Mouse (Mus musculus): ENCODE measurements around the gene Vwce. TPM values are rescaled to one million over a fixed set of nuclear protein-coding genes. Genes with fewer than 3 reads are reported as not detected.

Gene Vwce
- polyA plus RNA-seq, 1 experiment from 2014 or later, result 0.39 TPM

DNA sequence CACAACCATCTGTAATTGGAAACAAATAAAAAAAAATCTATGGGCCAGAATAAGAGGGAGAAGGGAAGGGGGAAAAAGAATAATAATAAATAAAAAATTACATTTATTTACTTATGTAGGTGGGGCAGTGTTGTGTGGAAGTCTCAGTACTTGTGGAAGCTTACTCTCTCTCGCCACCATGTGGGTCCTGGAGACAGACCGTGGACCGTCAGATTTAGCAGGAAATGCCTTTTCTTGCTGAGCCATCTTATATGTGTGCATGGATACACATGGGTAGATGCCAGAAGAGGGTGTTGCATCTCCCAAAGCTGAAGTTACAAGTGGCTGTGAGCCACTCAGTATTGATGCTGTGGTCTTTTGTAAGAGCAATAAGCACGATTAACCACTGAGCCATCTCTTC is 47.6 kb downstream of the Vwce start:
- 63% methylated on average over 4 of the region's 4 CpGs for WGBS
- H3K4me1 ChIP-seq, result peaks cover 6% of the 10 kb centered on the region
- H3K27me3 ChIP-seq, result no peaks in the 10 kb centered on the region
- no peaks in the 10 kb centered on the region for H3K9me3 ChIP-seq
- no peaks in the 10 kb centered on the region for H3K36me3 ChIP-seq
- H3K4me2 ChIP-seq (replicated peaks), result no peak overlapping the region
- ATAC-seq (replicated peaks), result no peak
- H3K4me3 ChIP-seq, result no peak overlapping the region
- no peak overlapping the region for H3K27ac ChIP-seq (replicated peaks)
- H3K9ac ChIP-seq (replicated peaks), result no peak overlapping the region

DNA sequence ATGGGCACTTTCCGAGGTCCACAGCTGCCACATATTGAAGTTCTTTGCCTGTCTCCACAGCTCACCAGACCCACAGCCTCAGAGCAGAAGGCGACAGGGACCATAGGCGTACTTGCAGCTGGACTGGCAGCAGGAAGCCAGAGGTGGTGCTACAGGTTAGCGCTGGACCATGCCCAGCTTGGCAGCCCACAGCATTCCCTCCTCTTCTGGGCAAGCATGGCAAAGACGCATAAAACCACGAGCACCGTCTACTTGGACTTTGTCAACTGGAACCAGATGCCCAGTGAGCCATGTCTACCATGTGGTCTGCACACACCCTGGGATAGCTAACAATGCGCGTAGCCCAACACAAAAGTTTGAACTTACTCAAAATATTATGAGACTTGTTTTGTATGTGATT is 51.1 kb downstream of the Vwce start:
- H3K4me3 ChIP-seq, result no peak overlapping the region
- no peak overlapping the region for H3K4me2 ChIP-seq (replicated peaks)
- no peak overlapping the region for H3K9ac ChIP-seq (replicated peaks)
- 90% methylated on average over 9 of the region's 9 CpGs for WGBS
- no peak for ATAC-seq (replicated peaks)
- H3K9me3 ChIP-seq, result no peaks in the 10 kb centered on the region
- H3K4me1 ChIP-seq, result peaks cover 17% of the 10 kb centered on the region
- no peaks in the 10 kb centered on the region for H3K36me3 ChIP-seq
- H3K27me3 ChIP-seq, result no peaks in the 10 kb centered on the region
- no peak overlapping the region for H3K27ac ChIP-seq (replicated peaks)

DNA sequence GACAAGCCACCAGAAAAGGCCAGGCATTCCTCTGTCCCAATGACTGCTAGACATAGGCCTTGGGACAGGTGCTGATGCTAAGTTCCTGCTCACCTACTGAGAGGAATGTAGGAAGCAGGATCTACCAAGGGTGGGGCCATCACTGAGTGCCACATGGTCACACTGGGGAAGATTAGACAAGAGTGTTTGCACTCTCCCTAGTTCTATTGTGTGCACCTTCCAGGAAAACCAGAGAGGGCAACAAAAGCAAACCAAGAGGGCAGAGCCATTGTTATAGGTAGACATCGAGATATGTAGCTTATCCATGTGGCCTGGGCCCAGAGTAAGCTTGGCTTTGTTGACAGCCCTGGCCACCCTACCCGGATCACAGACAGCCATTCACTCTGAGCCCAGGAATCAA is 51.7 kb downstream of the Vwce start:
- Histone ChIP-seq H3K4me2 (replicated peaks) (no peak overlapping the region), H3K4me1 (peaks cover 24% of the 10 kb centered on the region), H3K9me3 (no peaks in the 10 kb centered on the region), H3K27ac (replicated peaks) (no peak overlapping the region), H3K9ac (replicated peaks) (no peak overlapping the region), H3K36me3 (no peaks in the 10 kb centered on the region), H3K27me3 (no peaks in the 10 kb centered on the region), H3K4me3 (no peak overlapping the region)
- WGBS, result 86% methylated on average over 2 of the region's 2 CpGs
- no peak for ATAC-seq (replicated peaks)

DNA sequence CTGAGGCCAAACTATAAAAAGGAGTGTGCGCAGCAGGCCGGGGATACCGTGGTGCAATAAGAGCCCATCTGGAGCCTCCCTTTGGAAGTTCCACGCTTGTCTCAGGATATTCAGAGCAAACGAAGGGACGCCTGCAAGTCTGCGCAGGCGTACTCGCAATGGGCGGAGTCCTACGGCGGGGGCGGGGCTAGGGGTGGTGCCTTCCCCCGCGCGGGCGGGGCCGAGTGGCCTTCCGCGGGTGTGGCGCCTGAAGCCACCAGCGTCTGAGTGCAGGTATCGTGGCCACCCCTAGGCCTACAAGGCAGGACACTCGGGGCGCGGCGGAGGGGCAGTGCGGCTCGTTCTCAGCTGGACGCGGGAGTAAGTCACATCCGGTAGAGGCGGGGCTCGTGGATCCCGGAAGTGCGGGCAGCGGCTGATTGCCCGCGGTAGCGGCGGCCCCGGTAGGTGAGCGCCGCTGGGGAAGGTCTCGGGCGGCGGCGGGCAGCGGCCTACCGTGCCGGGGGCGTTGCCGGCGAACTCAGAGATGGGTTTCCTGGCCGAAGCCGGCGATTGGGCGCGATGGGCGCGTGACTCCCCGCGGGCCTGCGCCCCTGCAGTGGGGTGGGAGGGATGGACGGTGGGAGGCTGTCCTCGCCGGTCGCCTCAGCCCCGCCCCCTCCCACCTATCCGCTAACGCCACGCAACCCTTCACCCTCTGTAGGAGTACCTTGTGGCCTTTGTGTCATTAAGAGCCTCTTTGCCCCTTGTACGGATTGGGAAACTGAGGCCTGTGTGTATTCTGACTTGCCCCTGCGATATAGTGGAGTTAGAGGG is 54.7 kb downstream of the Vwce start, which contains the start of gene Vps37c:
Gene Vps37c (plus strand): TSS at position 199 of the 816 bp plus-strand sequence.
- Histone ChIP-seq H3K4me3 (peak within 1 kb of the TSS; percentile 84), H3K36me3 (no peaks in the 10 kb centered on the region), H3K4me2 (replicated peaks) (peak within 1 kb of the TSS; percentile 60), H3K27ac (replicated peaks) (peak within 1 kb of the TSS; percentile 94), H3K9ac (replicated peaks) (peak within 1 kb of the TSS; percentile 84), H3K4me1 (peaks cover 39% of the 10 kb centered on the region), H3K27me3 (no peaks in the 10 kb centered on the region), H3K9me3 (no peaks in the 10 kb centered on the region)
- ATAC-seq (replicated peaks), result peak; percentile 90
- WGBS, result under 1% methylated on average over 67 of the region's 74 CpGs

DNA sequence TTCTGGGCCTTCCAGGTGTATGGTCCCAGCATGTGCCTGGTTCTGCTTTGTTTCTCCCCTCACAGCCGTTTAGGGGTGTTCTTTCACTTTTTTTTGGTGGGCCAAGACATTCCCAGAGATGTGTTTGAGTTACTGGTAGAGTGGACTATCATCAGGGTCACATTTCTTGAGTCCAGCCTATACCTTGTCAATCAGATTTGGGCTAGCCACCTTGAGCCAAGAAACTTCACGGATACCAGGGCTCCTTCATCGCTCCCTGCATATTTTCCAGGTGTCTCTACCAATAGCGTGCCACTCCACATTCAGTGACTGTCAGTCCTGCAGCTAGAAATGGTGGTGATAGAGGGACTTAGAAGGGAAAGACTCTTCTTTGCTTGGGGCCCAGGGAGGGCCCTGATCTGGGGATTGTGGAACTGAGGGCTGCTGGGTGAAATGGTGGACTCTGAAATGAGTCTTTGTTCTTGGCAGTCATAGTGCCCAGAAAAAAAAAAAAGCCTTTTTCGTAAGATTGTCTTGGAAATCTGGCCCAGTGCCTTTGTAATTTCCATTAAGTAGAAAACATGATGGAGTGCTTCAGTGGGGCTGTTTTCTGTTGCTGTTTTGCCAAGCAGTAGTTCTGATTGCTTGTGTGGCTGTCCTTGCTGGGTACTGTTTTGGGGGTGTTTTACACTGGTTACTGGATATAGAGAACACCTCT is 55.6 kb downstream of the Vwce start:
- H3K4me3 ChIP-seq, result peak overlapping the region; percentile 84
- 27% methylated on average over 5 of the region's 5 CpGs for WGBS
- H3K4me2 ChIP-seq (replicated peaks), result peak overlapping the region; percentile 60
- peak overlapping the region; percentile 94 for H3K27ac ChIP-seq (replicated peaks)
- ATAC-seq (replicated peaks), result peak; percentile 1; the same call in 1 of the 2 replicates
- peaks cover 39% of the 10 kb centered on the region for H3K4me1 ChIP-seq
- H3K36me3 ChIP-seq, result no peaks in the 10 kb centered on the region
- H3K9me3 ChIP-seq, result no peaks in the 10 kb centered on the region
- peak overlapping the region; percentile 84 for H3K9ac ChIP-seq (replicated peaks)
- H3K27me3 ChIP-seq, result no peaks in the 10 kb centered on the region

DNA sequence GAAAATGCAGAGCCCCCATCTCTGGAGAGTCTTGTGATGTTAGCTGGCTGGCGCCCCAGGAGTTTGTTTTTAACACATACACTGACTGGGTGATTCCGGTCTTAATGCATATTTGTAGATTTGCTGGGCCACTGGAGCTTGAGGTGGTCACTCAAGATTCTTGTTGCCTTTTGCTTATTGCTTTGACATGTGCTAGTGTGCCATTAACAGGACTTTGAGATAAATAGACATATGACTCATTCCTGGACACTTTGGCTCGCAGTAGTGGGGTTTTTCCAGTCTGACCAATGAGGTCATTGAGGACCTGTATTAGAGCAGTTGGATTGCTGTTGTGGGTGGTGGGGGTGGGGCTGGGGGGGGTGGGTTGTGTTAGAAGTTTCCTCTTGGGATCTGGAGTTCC is 56.3 kb downstream of the Vwce start:
- peak overlapping the region; percentile 94 for H3K27ac ChIP-seq (replicated peaks)
- 72% methylated on average over 3 of the region's 3 CpGs for WGBS
- no peak for ATAC-seq (replicated peaks)
- H3K4me3 ChIP-seq, result peak overlapping the region; percentile 84
- peak overlapping the region; percentile 84 for H3K9ac ChIP-seq (replicated peaks)
- H3K4me1 ChIP-seq, result peaks cover 42% of the 10 kb centered on the region
- H3K4me2 ChIP-seq (replicated peaks), result peak overlapping the region; percentile 60
- no peaks in the 10 kb centered on the region for H3K9me3 ChIP-seq
- H3K36me3 ChIP-seq, result no peaks in the 10 kb centered on the region
- no peaks in the 10 kb centered on the region for H3K27me3 ChIP-seq

DNA sequence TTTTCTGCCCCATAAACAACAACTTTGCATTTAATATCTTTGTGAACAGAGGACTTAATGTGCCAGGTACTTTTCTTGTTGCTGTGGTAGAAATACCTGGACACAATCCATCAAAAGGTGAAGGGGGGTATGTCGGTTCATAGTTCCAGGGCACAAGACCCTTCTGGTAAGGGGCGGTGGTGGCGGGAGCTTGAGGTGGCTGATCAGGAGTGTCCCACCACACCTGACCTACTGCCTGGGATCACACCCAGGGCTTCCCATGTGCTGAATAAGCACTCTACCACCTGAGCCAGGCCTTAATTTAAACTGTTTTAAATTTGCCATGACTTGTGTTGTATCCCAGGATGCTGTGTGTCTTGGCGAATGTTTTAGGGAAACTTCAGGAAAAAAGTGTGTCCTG is 57.1 kb downstream of the Vwce start:
- no peak for ATAC-seq (replicated peaks)
- Histone ChIP-seq H3K4me3 (no peak overlapping the region), H3K4me2 (replicated peaks) (no peak overlapping the region), H3K36me3 (no peaks in the 10 kb centered on the region), H3K27me3 (no peaks in the 10 kb centered on the region), H3K9me3 (no peaks in the 10 kb centered on the region), H3K4me1 (peaks cover 49% of the 10 kb centered on the region), H3K9ac (replicated peaks) (no peak overlapping the region), H3K27ac (replicated peaks) (no peak overlapping the region)
- 95% methylated on average over 4 of the region's 4 CpGs for WGBS

DNA sequence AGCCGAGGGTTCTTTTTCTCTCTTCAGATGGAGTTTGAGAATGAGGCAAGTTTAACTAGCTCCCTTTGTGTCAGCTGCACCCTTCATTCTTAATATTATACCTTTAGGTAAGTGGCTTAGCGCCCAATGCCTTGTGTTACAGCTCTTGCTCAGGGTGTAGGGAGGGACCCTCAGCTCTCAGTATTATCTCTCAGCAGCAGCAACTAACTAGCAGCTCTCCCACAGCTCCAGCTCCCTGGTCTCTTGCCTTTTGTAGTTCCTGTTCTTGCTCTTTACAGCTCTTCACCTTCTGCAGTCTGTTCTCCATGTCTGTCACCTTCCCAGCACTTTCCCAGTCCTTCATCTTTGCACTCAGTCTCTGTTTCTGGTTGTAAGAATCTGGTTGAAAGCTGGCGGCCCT is 57.6 kb downstream of the Vwce start:
- Histone ChIP-seq H3K4me3 (no peak overlapping the region), H3K4me2 (replicated peaks) (no peak overlapping the region), H3K36me3 (no peaks in the 10 kb centered on the region), H3K27ac (replicated peaks) (no peak overlapping the region), H3K9ac (replicated peaks) (no peak overlapping the region), H3K4me1 (peaks cover 54% of the 10 kb centered on the region), H3K27me3 (no peaks in the 10 kb centered on the region), H3K9me3 (no peaks in the 10 kb centered on the region)
- 82% methylated on average over 3 of the region's 3 CpGs for WGBS
- no peak for ATAC-seq (replicated peaks)

DNA sequence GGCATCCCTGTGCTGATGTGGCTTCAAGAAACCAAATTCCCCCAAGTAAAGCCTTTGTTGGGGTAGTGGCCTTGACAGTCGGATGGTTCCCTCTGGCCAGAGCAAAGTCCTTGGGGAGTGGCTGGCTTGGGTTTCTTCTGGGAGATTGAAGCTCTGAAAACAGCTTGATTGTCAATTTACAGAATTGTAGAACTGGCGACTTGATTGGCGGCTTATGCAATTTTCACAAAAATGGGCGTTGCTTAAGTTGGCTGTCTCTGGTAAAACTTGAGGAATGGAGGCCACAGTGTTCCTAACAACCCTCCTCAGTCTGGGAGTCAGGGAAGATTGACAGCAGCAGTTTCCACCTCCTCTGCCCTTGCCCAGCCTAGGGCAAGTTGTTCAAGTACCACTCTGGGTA is 58.3 kb downstream of the Vwce start:
- Histone ChIP-seq H3K36me3 (no peaks in the 10 kb centered on the region), H3K9ac (replicated peaks) (no peak overlapping the region), H3K27ac (replicated peaks) (no peak overlapping the region), H3K4me3 (no peak overlapping the region), H3K4me1 (peaks cover 59% of the 10 kb centered on the region), H3K4me2 (replicated peaks) (no peak overlapping the region), H3K9me3 (no peaks in the 10 kb centered on the region), H3K27me3 (no peaks in the 10 kb centered on the region)
- WGBS, result 83% methylated on average over 4 of the region's 4 CpGs
- no peak for ATAC-seq (replicated peaks)

DNA sequence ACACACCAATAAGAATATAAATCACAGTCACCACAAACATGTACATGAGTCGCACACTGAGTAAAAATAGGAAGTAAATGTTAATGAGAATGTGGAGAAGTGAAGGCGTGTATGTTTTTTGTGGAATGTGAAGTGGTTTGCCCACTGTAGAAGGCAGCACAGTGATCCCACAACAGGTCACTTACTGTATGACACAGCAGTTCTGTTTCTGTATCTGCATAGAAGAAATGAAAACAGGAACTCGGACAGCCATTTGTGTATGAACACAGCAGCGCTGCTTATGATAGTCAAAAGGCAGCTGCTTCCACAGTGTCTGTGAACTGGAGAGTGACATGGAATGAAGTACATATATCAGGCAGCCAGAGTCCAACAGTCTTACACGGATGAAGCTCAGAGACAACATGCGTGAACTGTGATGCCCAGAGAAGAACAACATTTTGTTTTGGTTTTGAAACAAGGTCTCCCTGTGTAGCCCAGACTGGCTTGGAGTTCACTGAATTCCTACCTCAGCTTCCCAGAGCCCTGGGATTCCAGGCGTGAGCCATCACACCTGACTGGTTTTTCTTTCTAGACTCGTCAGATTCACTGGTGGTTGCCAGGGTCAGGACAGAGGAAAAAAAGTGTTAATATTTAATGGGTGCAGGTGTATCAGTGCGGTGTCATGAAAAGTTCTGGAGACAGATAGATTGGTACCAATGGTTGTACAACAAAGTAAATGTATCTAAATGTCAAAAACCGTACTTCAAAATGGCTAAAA is 60.1 kb downstream of the Vwce start:
- Histone ChIP-seq H3K9ac (replicated peaks) (no peak overlapping the region), H3K4me2 (replicated peaks) (no peak overlapping the region), H3K4me3 (no peak overlapping the region), H3K4me1 (peaks cover 65% of the 10 kb centered on the region), H3K36me3 (no peaks in the 10 kb centered on the region), H3K9me3 (no peaks in the 10 kb centered on the region), H3K27me3 (no peaks in the 10 kb centered on the region), H3K27ac (replicated peaks) (no peak overlapping the region)
- no peak for ATAC-seq (replicated peaks)
- WGBS, result 87% methylated on average over 10 of the region's 10 CpGs

DNA sequence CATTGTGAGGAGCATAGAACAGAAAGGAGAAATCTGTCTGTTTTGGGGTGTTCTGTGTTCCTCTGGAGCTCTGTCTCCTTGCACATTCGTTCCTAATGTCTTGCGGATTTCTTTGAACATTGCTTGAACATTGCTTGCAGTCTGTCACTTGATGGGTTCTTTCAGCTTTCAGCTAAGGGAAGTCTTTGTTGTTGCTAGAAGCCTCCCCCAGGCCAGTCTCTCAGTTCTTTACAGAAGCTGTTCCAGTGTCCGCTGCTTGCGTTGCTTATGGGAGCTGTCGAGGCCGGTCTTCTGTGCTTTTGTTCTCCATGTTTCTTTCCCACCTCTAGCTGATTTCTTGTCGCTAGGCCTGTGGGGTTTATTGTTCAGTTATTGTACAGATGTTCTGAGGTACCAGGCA is 61.8 kb downstream of the Vwce start:
- peak overlapping the region; percentile 65 for H3K27ac ChIP-seq (replicated peaks)
- H3K4me1 ChIP-seq, result peaks cover 66% of the 10 kb centered on the region
- peak; percentile 30; the same call in 1 of the 2 replicates for ATAC-seq (replicated peaks)
- peak overlapping the region; percentile 11; the same call in 1 of the 2 replicates for H3K4me2 ChIP-seq (replicated peaks)
- no peaks in the 10 kb centered on the region for H3K36me3 ChIP-seq
- H3K4me3 ChIP-seq, result no peak overlapping the region
- 0 out of 2 replicates have a peak overlapping the region, but pooled peaks have one; percentile 27 for H3K9ac ChIP-seq (replicated peaks)
- WGBS, result 16% methylated on average over 7 of the region's 7 CpGs
- H3K27me3 ChIP-seq, result no peaks in the 10 kb centered on the region
- H3K9me3 ChIP-seq, result no peaks in the 10 kb centered on the region

Measured in forebrain, embryonic 15.5 days (tissue).